Mouse (Mus musculus) erythroblast, embryonic 14.5 days (primary cell): ENCODE results near the gene Cd72. TPM values are rescaled to one million over a fixed set of nuclear protein-coding genes. Genes with fewer than 3 reads are reported as not detected.

Experiments
- H3K27me3 ChIP-seq: 2 replicates; pipeline ENCODE4 v1.6.1; 2012; ENCODE audit warnings: inconsistent platforms; ENCODE audit not compliant: control insufficient read depth
- H3K36me3 ChIP-seq: 2 replicates; pipeline ENCODE4 v1.6.1; 2012; ENCODE audit warnings: mild to moderate bottlenecking, inconsistent platforms; ENCODE audit not compliant: control insufficient read depth
- H3K4me1 ChIP-seq: 2 replicates; pipeline ENCODE4 v1.6.1; 2012; ENCODE audit warnings: inconsistent platforms; ENCODE audit not compliant: control insufficient read depth
- H3K4me3 ChIP-seq: replicated peaks from 2 replicates; pipeline ENCODE3; 2012; ENCODE audit warnings: moderate library complexity, mild to moderate bottlenecking, inconsistent platforms
- H3K9me3 ChIP-seq: 2 replicates; pipeline ENCODE4 v1.6.1; 2012; ENCODE audit warnings: low read length, inconsistent platforms, mixed read lengths; ENCODE audit not compliant: control insufficient read depth
- GATA1 ChIP-seq: IDR thresholded peaks from 2 replicates; pipeline ENCODE4 v1.6.1; 2012; ENCODE audit warnings: low read length, inconsistent platforms, mixed read lengths
- TAL1 ChIP-seq: IDR thresholded peaks from 3 replicates; pipeline ENCODE4 v1.6.1; 2012; ENCODE audit warnings: low read length, inconsistent platforms, mixed read lengths
- polyA plus RNA-seq: library from polyadenylated mRNA; stranded (reverse); fragments of >175 nt; gene quantifications from 2 replicates; pipeline ENCODE4 v1.2.3, GENCODE M21; 2012

Gene Cd72
- polyA plus RNA-seq, 1 experiment = 0.09 TPM

DNA sequence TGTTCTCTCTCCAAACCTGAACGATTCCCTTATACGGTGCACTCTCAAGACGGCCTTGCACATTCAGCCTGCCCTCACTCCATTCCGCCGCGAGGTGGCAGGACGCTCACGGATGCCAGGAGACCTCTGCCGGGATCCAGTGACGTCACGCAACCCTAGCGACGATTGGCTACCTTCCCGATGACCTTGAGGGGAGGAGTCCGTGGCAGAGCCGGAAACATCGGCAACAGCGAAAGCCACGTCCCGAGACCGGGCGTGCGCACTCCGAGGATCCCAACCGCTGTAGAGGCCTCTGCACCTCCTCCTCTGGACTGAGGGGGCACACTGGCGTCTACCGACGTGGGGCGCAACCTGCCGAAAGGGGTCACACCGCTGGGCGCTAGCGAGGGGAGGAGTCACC, 12.4 kb downstream of the Cd72 start:
- Histone ChIP-seq H3K4me3 (peak overlapping the region; percentile 84), H3K4me1 (peaks cover 20% of the 10 kb centered on the region), H3K27me3 (peaks cover 9% of the 10 kb centered on the region), H3K36me3 (peaks cover 14% of the 10 kb centered on the region), H3K9me3 (no peaks in the 10 kb centered on the region)
- TF ChIP-seq TAL1 (no peak), GATA1 (no peak)

DNA sequence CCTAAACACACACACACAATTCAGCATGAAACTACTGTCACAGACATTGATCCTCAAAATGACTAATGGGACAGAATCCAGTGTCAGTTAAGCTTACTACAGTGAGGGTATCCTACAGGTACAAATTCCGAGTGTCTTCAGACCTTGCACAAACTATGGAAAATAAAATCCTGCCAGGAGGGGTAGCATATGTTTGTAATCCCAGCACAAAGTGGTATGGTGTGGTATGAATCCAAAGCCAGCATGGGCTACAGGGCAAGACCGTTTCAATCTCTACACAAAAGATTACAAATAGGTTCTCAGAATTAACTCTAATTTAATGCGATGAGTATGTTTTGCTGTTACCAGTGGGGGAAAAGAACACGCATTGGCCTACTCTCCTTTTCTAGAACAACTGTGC, 12.8 kb downstream of the Cd72 start, which contains the start of gene Tesk1:
TSS of gene Tesk1 (plus strand) at position 301 of the 400 bp plus-strand sequence.
- TF ChIP-seq TAL1 = no peak
- TF ChIP-seq GATA1 = no peak
- Histone ChIP-seq H3K4me1 (peaks cover 20% of the 10 kb centered on the region), H3K9me3 (no peaks in the 10 kb centered on the region), H3K36me3 (peaks cover 10% of the 10 kb centered on the region), H3K4me3 (peak within 1 kb of the TSS; percentile 84), H3K27me3 (peaks cover 9% of the 10 kb centered on the region)

DNA sequence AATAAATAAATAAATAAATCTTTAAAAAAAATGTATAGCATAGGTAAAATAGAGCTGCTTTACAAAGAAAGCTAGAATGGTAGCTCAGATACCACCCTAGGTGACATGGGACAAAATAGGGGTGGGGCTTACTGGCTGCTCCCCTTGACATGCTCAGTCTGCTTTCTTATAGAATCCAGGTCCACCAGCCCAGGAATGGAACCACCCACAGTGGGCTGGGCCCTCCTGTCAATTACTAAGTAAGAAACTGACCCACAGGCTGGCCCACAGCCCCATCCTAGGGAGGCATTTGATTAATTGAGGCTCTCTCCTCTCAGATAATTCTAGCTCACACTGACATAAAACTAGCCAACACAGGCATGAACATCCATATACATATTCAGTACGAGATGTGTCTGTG, 21.6 kb downstream of the Cd72 start:
- H3K9me3 ChIP-seq = no peaks in the 10 kb centered on the region
- H3K4me3 ChIP-seq = no peak overlapping the region

DNA sequence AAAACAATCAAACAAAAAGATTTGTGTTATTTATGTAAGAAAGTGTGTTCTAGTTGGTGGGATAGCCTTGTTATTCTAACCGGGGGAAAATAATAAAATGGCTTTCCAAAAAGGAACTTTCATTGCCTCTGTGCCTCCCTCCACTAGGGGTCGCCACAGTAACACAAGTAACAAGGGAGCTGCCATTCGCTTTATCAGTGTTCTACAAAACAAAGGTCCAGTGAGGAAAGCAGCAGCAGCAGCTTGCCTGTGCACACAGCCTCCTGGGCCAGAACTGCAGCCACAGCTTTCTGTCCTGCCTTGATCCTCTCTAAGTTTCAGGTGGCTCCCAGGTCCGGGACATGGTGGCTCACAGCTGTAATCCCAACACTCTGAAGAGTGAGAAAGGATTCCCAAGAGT, 22.7 kb downstream of the Cd72 start:
- Histone ChIP-seq H3K27me3 (peaks cover 21% of the 10 kb centered on the region), H3K9me3 (no peaks in the 10 kb centered on the region), H3K4me3 (no peak overlapping the region), H3K4me1 (peaks cover 7% of the 10 kb centered on the region), H3K36me3 (no peaks in the 10 kb centered on the region)
- TF ChIP-seq GATA1 = no peak
- no peak for TF ChIP-seq TAL1

More for the DNA sequence above, 21.6 kb downstream of the Cd72 start:
- Histone ChIP-seq H3K27me3 (peaks cover 12% of the 10 kb centered on the region), H3K36me3 (no peaks in the 10 kb centered on the region), H3K4me1 (peaks cover 7% of the 10 kb centered on the region)
- TF ChIP-seq TAL1 (no peak), GATA1 (no peak)

DNA sequence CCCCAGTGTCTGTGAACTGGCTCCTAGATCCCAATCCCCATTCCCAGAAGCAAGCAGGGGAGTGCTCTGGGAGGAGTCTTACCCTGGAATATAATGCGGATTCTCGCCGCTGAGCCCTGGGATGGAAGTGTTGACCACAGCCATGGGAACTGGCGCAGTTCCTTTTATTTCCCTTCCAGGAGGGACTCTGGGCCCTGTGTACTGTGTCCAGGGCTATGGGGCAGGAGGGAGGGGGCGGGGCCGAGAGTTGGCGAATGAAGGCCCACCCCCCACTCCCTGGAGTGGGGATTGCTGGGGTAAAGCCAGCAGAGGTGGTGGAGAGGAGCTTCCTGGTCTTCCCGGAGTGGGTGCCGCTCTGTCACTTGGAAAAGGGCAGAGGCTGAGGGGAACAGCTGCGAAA, 25.5 kb downstream of the Cd72 start, which contains the start of gene Fam166b:
TSS of gene Fam166b (minus strand) at position 189 of the 400 bp plus-strand sequence.
- Histone ChIP-seq H3K36me3 (no peaks in the 10 kb centered on the region), H3K4me1 (peaks cover 20% of the 10 kb centered on the region), H3K9me3 (no peaks in the 10 kb centered on the region), H3K27me3 (peaks cover 37% of the 10 kb centered on the region), H3K4me3 (no peak within 1 kb of the TSS)
- TF ChIP-seq GATA1 = no peak
- no peak for TF ChIP-seq TAL1

DNA sequence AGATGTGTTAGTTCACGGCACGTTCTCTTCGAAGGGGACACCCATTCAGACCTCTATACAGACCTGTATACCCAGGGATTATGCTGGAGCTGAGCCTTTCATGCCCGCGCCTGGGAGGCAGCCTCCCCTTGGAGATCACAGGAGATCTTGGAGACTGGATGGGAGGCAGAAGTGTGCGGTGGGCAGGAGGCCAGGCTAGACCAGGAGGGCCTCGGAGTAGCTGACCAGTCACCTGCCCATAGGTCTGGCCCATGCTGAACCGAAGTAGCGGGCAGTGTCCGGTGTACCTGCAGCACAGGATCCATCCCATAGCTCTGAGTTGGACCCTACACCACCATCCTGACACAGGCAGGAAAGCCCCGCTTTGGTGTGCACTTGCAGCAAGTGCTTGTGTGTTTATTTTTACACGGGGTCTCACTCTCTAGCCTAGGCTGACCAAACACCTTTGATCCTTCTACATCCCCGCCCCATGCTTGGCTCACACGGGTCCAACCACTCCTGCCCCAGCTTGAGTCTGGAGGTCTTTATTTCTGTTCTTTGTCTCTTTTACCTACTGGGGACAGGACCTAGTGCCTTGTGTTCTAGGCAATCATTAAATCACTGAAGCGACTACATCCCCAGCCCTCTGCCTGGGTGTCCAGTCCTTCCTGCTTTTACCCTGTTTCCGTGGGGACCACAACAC, 26.1 kb downstream of the Cd72 start:
- Histone ChIP-seq H3K9me3 (no peaks in the 10 kb centered on the region), H3K4me3 (no peak overlapping the region), H3K4me1 (peaks cover 20% of the 10 kb centered on the region), H3K27me3 (peaks cover 37% of the 10 kb centered on the region), H3K36me3 (no peaks in the 10 kb centered on the region)
- TF ChIP-seq GATA1 (no peak), TAL1 (no peak)

DNA sequence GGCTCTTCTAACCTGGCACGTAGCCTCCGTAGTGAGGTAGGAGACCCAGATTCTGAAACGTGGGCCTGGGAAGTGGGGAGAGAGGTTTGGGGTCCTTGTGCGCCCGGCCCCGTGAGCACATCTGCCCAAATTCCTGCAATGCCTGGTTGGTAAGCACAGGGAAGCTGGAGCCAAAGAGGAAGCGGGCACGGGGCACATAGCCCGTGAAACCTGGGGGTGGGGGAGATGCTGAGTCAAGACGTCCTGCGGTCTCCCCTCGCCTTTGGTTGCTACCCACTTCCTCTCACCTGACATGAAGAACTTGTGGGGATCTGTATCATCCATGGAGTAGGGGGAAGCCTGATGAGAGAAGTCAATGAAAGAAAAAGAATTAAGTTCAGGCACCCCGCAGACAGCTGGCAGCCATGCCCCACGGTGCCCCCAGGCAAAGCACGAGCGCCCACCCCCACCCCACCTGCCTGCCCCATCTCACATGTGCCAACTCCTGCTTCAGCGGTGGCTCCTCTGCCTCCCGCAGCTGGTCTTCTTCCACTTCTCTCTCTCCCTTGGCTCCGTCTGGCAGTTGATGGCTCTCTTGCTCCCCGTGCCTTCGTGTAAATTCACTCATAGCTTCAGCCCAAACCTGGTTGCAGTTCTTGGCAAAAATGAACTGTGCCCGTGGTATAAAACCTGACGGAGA, 26.8 kb downstream of the Cd72 start:
- H3K36me3 ChIP-seq = no peaks in the 10 kb centered on the region
- peaks cover 16% of the 10 kb centered on the region for H3K4me1 ChIP-seq
- peaks cover 37% of the 10 kb centered on the region for H3K27me3 ChIP-seq
- no peaks in the 10 kb centered on the region for H3K9me3 ChIP-seq
- H3K4me3 ChIP-seq = no peak overlapping the region
- TF ChIP-seq TAL1 (no peak), GATA1 (no peak)

DNA sequence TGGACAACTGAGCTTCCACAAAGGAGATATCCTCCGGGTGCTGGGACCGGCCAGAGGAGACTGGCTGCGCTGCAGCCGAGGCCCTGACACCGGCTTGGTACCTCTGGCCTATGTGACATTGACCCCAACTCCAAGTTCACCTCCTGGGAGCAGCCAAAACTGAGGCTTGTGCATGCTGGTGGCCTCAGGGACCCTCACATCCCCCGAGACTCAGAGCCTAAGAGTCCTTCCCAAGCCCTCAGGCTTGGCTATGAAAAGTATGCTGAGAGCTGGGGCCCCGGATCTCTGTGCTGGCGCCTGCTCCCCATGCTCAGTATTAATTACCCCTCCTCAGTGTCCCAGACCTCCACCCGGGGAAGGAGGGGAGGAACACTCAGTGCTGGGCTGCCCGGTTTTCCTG, 27.9 kb downstream of the Cd72 start:
- Histone ChIP-seq H3K4me1 (peaks cover 18% of the 10 kb centered on the region), H3K9me3 (no peaks in the 10 kb centered on the region), H3K4me3 (no peak overlapping the region), H3K36me3 (no peaks in the 10 kb centered on the region), H3K27me3 (peaks cover 37% of the 10 kb centered on the region)
- TF ChIP-seq GATA1 (no peak), TAL1 (no peak)

DNA sequence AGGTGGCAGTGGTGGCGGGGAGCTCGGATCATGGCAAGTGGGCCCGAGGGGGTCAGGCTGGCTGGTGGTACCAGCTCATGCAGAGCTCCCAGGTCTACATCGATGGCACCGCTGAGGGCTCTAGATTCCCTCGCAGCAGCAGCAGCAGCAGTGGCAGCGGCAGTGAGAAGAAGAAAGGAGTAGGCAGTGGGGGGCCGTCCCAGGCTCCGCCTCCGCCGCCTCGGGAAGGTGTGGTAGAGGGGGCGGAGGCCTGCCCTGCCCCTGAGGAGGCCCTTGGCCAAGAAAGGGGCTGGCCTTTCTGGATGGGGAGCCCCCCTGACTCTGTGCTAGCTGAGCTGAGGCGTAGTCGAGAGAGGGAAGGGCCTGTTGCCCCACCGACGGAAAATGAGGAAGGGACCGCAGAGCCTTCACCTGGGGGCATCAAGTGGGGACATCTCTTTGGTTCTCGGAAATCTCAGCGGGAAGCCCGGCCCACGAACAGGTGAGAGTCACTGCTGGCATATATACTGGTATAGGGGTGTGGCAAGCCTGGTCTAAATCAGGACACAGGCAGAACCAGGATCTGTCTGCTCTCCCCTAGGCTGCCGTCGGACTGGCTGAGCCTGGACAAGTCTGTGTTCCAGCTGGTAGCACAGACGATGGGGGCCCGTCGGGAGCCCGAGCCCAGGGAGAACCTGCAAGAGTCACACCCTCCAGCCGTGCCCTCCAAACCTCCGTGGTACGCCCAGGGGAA, 28.6 kb downstream of the Cd72 start:
- peak overlapping the region; percentile 40 for H3K4me3 ChIP-seq
- no peaks in the 10 kb centered on the region for H3K36me3 ChIP-seq
- TF ChIP-seq TAL1 = no peak
- no peaks in the 10 kb centered on the region for H3K9me3 ChIP-seq
- peaks cover 21% of the 10 kb centered on the region for H3K4me1 ChIP-seq
- H3K27me3 ChIP-seq = peaks cover 37% of the 10 kb centered on the region
